Mouse (Mus musculus) C2C12 (cell line): ENCODE results near the gene Drosha. TPM values are rescaled to one million over a fixed set of nuclear protein-coding genes. Genes with fewer than 3 reads are reported as not detected.

Experiments
- H3K27me3 ChIP-seq: one replicate; pipeline ENCODE4 v1.6.1; 2011; ENCODE audit not compliant: control insufficient read depth, insufficient read depth, insufficient read length
- H3K36me3 ChIP-seq: one replicate; pipeline ENCODE4 v1.6.1; 2011; ENCODE audit not compliant: control insufficient read depth, insufficient read depth
- H3K4me3 ChIP-seq: one replicate; pipeline ENCODE4 v1.5.1; 2011; ENCODE audit warnings: mild to moderate bottlenecking, control low read depth; ENCODE audit not compliant: poor library complexity, insufficient read depth, severe bottlenecking
- H3K79me2 ChIP-seq: one replicate; pipeline ENCODE4 v1.6.1; 2011; ENCODE audit not compliant: control insufficient read depth, insufficient read depth
- H3K79me3 ChIP-seq: one replicate; pipeline ENCODE4 v1.6.1; 2011; ENCODE audit warnings: low read depth, control low read depth
- H3ac ChIP-seq: one replicate; pipeline ENCODE3; 2011; ENCODE audit warnings: low read depth; ENCODE audit not compliant: control insufficient read depth, insufficient read length
- CEBPB ChIP-seq: IDR thresholded peaks from one replicate; pipeline ENCODE4 v1.6.1; 2011; ENCODE audit warnings: low read depth, mild to moderate bottlenecking, control low read depth, moderate library complexity
- CTCF ChIP-seq: IDR thresholded peaks from one replicate; pipeline ENCODE4 v1.5.1; 2011; ENCODE audit not compliant: control insufficient read depth, insufficient read depth, insufficient read length
- FOSL1 ChIP-seq: IDR thresholded peaks from one replicate; pipeline ENCODE4 v1.8.0; 2011; ENCODE audit warnings: mild to moderate bottlenecking, low read length; ENCODE audit not compliant: poor library complexity, insufficient read depth, severe bottlenecking
- MAX ChIP-seq: IDR thresholded peaks from one replicate; pipeline ENCODE4 v1.6.1; 2011; ENCODE audit warnings: mild to moderate bottlenecking, control low read depth
- MYOD1 ChIP-seq: IDR thresholded peaks from one replicate; pipeline ENCODE4 v1.6.1; 2011; ENCODE audit warnings: low read depth; ENCODE audit not compliant: control insufficient read depth, insufficient read length
- MYOG ChIP-seq: IDR thresholded peaks from one replicate; pipeline ENCODE4 v1.6.1; 2011; ENCODE audit not compliant: control insufficient read depth, insufficient read length; ENCODE audit errors: extremely low read depth
- USF1 ChIP-seq: IDR thresholded peaks from one replicate; pipeline ENCODE4 v1.6.1; 2011; ENCODE audit warnings: low read depth, mild to moderate bottlenecking, control low read depth, moderate library complexity
- polyA plus RNA-seq: library from polyadenylated mRNA; unstranded; fragments of >200 nt; fragmentation: generic; extraction: Trizol; gene quantifications from one replicate; pipeline ENCODE4 v1.2.1, GENCODE M21; 2012; ENCODE audit warnings: missing spikeins

Gene Drosha
- polyA plus RNA-seq, 1 experiment, result 42.0 TPM

DNA sequence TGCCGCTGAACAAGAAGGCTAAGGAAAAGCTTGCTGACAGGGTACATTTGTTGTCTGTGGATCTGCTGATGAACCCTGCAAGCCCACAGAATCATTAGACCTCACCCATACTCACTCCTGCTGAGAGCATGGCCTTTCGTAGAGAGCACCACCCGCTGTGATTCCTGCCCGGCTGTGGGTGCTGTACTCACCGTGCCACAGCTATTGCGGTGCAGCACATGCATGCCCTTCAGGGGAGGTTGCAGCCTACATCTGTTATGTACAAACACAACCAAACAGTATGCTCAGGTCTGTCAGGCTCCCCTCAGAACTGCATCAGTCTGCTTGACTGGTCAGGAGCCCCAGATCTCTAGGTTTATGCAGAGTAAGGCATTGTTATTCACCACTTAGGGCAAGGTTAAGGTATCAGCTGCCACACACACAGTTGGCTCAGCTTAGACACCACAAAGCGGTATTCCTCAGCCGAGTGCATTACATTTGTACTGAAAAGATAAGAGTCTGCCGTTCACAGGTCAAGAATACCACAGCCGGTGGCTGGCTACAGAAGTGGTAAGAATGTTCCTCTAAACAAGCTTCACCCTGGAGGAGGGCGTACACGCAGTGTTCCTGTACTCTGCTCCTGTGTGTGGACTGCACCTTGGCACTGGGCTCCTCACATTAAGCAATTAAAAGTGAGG lies 33.4 kb downstream of the Drosha start:
- peaks cover 91% of the 10 kb centered on the region for H3K36me3 ChIP-seq

DNA sequence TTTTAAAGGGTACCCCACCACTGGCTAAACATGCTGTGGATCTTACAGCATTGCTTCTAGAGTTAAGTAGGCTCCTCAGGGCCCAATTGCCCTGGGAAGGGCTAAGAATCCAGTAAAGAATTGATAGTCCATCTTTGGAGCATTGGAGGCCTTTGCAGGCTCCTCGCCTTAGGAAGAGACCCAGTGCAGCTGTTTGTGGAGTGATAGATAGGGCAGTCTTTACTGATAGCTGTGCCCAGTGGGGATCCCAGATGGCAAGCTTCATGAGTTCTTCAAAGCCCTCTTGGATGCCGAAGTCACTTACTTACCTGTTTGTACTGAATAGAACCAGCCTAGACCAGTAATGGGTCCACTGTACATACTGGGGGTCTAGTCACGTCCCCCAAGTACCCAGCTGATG lies 34.0 kb downstream of the Drosha start:
- peaks cover 90% of the 10 kb centered on the region for H3K36me3 ChIP-seq
- no peak overlapping the region for H3ac ChIP-seq
- no peaks in the 10 kb centered on the region for H3K79me3 ChIP-seq
- no peaks in the 10 kb centered on the region for H3K79me2 ChIP-seq
- H3K27me3 ChIP-seq, result no peaks in the 10 kb centered on the region
- H3K4me3 ChIP-seq, result no peak overlapping the region
- TF ChIP-seq MYOG, result no peak
- no peak for TF ChIP-seq FOSL1
- TF ChIP-seq USF1, result no peak
- no peak for TF ChIP-seq CEBPB
- TF ChIP-seq MYOD1, result no peak
- no peak for TF ChIP-seq MAX
- no peak for TF ChIP-seq CTCF

More for the DNA sequence above, 33.4 kb downstream of the Drosha start:
- Histone ChIP-seq H3ac (no peak overlapping the region), H3K79me3 (no peaks in the 10 kb centered on the region), H3K4me3 (no peak overlapping the region), H3K27me3 (no peaks in the 10 kb centered on the region), H3K79me2 (no peaks in the 10 kb centered on the region)
- TF ChIP-seq FOSL1 (no peak), USF1 (no peak), MAX (no peak), CTCF (no peak), MYOD1 (no peak), MYOG (no peak), CEBPB (no peak)

DNA sequence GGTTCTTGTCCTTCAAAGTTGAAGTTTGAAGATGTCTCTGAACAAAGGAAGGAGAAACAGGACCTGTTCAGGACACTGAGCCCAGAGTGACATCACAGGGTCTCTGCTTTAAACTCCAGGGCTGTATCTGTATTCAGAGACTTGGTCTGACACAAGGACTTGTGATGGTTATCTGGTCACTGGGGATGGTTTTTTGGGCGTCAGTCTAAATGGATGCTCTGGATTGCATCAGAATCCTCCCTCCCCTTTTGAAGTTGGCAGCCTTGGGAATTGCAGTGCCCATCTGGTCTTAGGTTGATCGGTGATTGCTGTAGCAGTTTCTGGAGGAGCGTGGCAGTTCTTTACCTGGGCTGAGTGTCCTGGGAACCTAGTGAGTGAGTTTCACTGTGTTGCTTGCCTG lies 37.4 kb downstream of the Drosha start:
- Histone ChIP-seq H3ac (no peak overlapping the region), H3K79me3 (no peaks in the 10 kb centered on the region), H3K4me3 (no peak overlapping the region), H3K27me3 (no peaks in the 10 kb centered on the region), H3K79me2 (no peaks in the 10 kb centered on the region), H3K36me3 (peaks cover 92% of the 10 kb centered on the region)
- TF ChIP-seq FOSL1, result no peak
- no peak for TF ChIP-seq CTCF
- no peak for TF ChIP-seq MYOD1
- no peak for TF ChIP-seq USF1
- TF ChIP-seq CEBPB, result no peak
- no peak for TF ChIP-seq MYOG
- TF ChIP-seq MAX, result no peak

DNA sequence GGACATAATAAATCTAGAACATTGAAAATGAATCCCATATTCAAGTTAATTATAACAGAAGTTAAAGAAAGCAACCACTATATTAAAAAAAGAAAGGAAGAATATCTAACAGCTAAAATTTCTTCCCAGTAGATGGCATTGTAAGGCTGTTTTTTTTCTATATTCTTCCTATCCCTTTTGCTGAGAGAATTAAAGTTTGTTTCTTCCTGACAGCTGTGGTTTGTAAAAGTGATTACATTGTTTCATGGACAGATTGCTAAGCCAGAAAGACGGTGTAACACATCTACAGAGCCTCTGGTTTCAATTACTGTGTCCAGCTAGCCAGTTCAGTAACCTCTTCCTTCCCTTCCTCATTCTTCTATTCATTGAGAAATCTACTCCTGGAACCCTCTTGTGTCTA lies 39.1 kb downstream of the Drosha start:
- H3K79me3 ChIP-seq, result no peaks in the 10 kb centered on the region
- H3K4me3 ChIP-seq, result no peak overlapping the region
- peaks cover 95% of the 10 kb centered on the region for H3K36me3 ChIP-seq
- TF ChIP-seq MYOG (no peak), USF1 (no peak), MYOD1 (no peak), FOSL1 (no peak), MAX (no peak), CTCF (no peak), CEBPB (no peak)
- no peak overlapping the region for H3ac ChIP-seq
- H3K79me2 ChIP-seq, result no peaks in the 10 kb centered on the region
- no peaks in the 10 kb centered on the region for H3K27me3 ChIP-seq

DNA sequence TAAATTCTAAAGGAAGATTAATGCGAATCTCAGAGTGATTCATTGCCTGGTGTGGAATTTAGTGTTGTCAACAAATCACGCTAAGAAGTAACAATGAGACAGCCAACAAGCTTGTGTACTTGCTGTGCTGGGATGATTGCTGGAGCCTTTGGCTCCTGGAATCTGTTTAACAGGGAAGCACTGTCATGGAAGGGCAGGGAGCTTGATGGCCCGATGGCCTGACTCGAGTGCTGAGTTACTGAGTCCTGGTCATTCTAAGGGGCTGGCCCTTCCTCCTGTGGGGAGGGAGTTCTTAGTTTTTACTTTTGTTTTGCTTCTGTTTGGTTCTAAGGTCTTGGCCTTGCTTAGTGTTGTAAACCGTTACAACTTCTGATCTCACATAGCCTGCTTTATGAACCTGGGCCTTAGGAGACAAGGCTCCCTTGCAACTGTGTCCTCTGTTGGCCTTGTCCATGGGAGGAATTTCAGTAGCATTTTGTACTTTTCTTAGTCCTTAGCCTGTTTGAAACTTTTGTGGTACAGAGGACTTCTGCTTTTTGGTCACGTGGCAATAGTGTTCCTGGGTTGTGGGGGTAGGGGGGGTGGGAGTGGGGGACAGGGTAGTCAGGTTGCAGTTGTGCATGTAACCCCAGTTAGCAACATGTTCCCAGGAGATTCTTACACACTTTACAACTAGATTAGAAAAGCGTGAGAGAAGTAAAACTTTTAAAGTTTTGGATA lies 41.1 kb downstream of the Drosha start:
- H3ac ChIP-seq, result no peak overlapping the region
- H3K27me3 ChIP-seq, result no peaks in the 10 kb centered on the region
- no peaks in the 10 kb centered on the region for H3K79me2 ChIP-seq
- no peak for TF ChIP-seq MAX
- TF ChIP-seq MYOD1, result no peak
- TF ChIP-seq USF1, result no peak
- no peak for TF ChIP-seq MYOG
- TF ChIP-seq FOSL1, result no peak
- no peak for TF ChIP-seq CTCF
- no peak for TF ChIP-seq CEBPB
- H3K79me3 ChIP-seq, result no peaks in the 10 kb centered on the region
- H3K36me3 ChIP-seq, result peaks cover 87% of the 10 kb centered on the region
- no peak overlapping the region for H3K4me3 ChIP-seq

DNA sequence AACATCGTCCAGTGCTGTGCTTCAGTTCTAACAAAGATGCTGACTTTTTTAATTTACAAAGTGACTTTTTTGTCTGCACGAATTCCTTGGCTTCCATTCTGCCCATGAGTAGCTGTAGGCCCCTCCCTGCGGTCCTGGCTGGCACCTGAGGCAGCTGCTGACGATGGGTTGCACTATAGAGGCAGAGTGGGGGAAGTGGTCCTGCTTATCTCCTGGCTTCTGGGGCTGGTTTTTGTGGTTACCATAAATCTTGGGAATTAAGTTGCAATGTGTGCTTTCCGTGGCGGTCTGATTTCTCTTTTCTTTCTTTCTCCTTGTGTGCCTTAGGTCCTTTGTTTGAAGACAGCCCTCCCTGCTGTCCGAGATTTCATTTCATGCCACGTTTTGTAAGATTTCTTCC lies 42.7 kb downstream of the Drosha start:
- no peak for TF ChIP-seq MAX
- TF ChIP-seq MYOG, result no peak
- no peak for TF ChIP-seq CTCF
- no peak for TF ChIP-seq CEBPB
- no peak for TF ChIP-seq MYOD1
- TF ChIP-seq USF1, result no peak
- TF ChIP-seq FOSL1, result no peak
- no peak overlapping the region for H3K4me3 ChIP-seq
- H3ac ChIP-seq, result no peak overlapping the region
- H3K36me3 ChIP-seq, result peaks cover 86% of the 10 kb centered on the region
- no peaks in the 10 kb centered on the region for H3K27me3 ChIP-seq
- no peaks in the 10 kb centered on the region for H3K79me3 ChIP-seq
- no peaks in the 10 kb centered on the region for H3K79me2 ChIP-seq
